Mouse (Mus musculus) G1E (cell line): ENCODE measurements around the gene Tmem45b. TPM values are rescaled to one million over a fixed set of nuclear protein-coding genes. Genes with fewer than 3 reads are reported as not detected.

ENCODE experiments used
- ATAC-seq: 2 replicates; pipeline ENCODE4 v1.8.0; 2016; ENCODE audit warnings: mild to moderate bottlenecking; ENCODE audit not compliant: insufficient number of reproducible peaks, poor library complexity, low FRiP score, severe bottlenecking; ENCODE audit errors: extremely low read depth
- DNase-seq: peaks from one replicate; pipeline ENCODE4 v3.0.0; 2012; ENCODE audit warnings: low spot score
- H3K27me3 ChIP-seq: 2 replicates; pipeline ENCODE4 v1.6.1; 2012; ENCODE audit warnings: mild to moderate bottlenecking, low read length, inconsistent platforms; ENCODE audit not compliant: insufficient read depth
- H3K36me3 ChIP-seq: replicated peaks from 2 replicates; pipeline ENCODE3; 2012; ENCODE audit warnings: mild to moderate bottlenecking, inconsistent platforms
- H3K4me1 ChIP-seq: 2 replicates; pipeline ENCODE4 v1.6.1; 2012; ENCODE audit warnings: low read depth, low read length, inconsistent platforms, mixed read lengths; ENCODE audit not compliant: insufficient read depth
- H3K4me3 ChIP-seq: 2 replicates; pipeline ENCODE4 v1.5.1; 2012; ENCODE audit warnings: low read depth, mild to moderate bottlenecking, inconsistent platforms, low read length, moderate library complexity, mixed read lengths
- H3K9me3 ChIP-seq: replicated peaks from 2 replicates; pipeline ENCODE4 v1.6.1; 2012; ENCODE audit warnings: inconsistent platforms
- CTCF ChIP-seq: IDR thresholded peaks from 2 replicates; pipeline ENCODE4 v1.5.1; 2012; ENCODE audit warnings: low read depth, low read length, inconsistent platforms, mixed read lengths
- GATA1 ChIP-seq: IDR thresholded peaks from 2 replicates; pipeline ENCODE4 v1.6.1; 2012; ENCODE audit warnings: borderline replicate concordance, low read length, inconsistent platforms, mixed read lengths
- GATA2 ChIP-seq: IDR thresholded peaks from 2 replicates; pipeline ENCODE4 v1.6.1; 2012; ENCODE audit warnings: low read depth, low read length, inconsistent platforms, borderline replicate concordance
- POLR2AphosphoS5 ChIP-seq: IDR thresholded peaks from 2 replicates; pipeline ENCODE4 v1.6.1; 2012; ENCODE audit warnings: low read depth, low read length, inconsistent platforms; ENCODE audit not compliant: insufficient replicate concordance
- TAL1 ChIP-seq: conservative IDR thresholded peaks from 2 replicates; pipeline ENCODE4 v1.6.1; 2012; ENCODE audit warnings: low read depth, low read length, inconsistent platforms, mixed read lengths
- polyA plus RNA-seq: library from polyadenylated mRNA; stranded (reverse); fragments of >175 nt; gene quantifications from 2 replicates; pipeline ENCODE4 v1.2.3, GENCODE M21; 2012
- total RNA-seq, 2 experiments: library from RNA; stranded (forward) in 1 of 2; stranded (reverse) in 1 of 2; fragments of 200-1000 nt in 1 of 2; fragments of >200 nt in 1 of 2; fragmentation: Nextera tagmentation in 1 of 2; gene quantifications; 2 replicates each; pipeline ENCODE4 v1.2.3; 2014 to 2017

Tmem45b gene
- total and polyA plus RNA-seq, 3 experiments, result 0.33 TPM; not detected in 2

DNA sequence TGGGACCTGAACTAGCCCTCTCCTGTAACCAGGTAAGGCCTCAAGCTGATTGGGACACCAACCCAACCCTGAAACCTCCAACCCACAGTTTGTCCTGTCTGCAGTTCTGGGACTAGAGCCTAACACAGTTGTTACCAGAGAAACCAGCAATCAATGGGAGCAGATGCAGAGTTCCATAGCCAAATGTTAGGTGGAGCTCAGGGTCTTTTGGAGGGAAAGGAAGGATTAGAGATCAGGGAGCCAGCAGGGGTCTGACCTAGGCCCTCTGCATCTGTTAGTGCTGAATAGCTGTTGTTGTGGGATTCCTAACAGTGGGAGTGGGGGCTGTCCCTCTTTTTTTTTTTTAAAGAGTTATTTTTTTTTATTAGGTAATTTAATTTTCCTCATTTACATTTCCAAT, 87.6 kb downstream of the Tmem45b start:
- TF ChIP-seq POLR2AphosphoS5 (no peak), CTCF (no peak), GATA2 (no peak), GATA1 (no peak), TAL1 (no peak)
- no peaks in the 10 kb centered on the region for H3K4me1 ChIP-seq
- ATAC-seq (no peak), DNase-seq (no peak)
- H3K27me3 ChIP-seq, result no peaks in the 10 kb centered on the region
- H3K36me3 ChIP-seq, result peaks cover 18% of the 10 kb centered on the region
- H3K9me3 ChIP-seq, result no peaks in the 10 kb centered on the region
- no peak overlapping the region for H3K4me3 ChIP-seq

Other genes starting within 250 kb of the Tmem45b start
- 12.0 and 19.9 TPM in 2 replicates for gene Prdm10, start 183.9 kb downstream of the Tmem45b start, total RNA-seq (2014; fragmentation: Nextera tagmentation)
- gene Prdm10, start 183.9 kb downstream of the Tmem45b start, total RNA-seq (2017), result 9.5 and 9.9 TPM in 2 replicates
- 3.6 and 5.3 TPM in 2 replicates for gene Prdm10, start 183.9 kb downstream of the Tmem45b start, polyA plus RNA-seq
- 36.7 and 39.9 TPM in 2 replicates for gene Nfrkb, start 78.3 kb downstream of the Tmem45b start, total RNA-seq (2014; fragmentation: Nextera tagmentation)
- 23.8 and 24.4 TPM in 2 replicates for gene Nfrkb, start 78.3 kb downstream of the Tmem45b start, total RNA-seq (2017)
- gene Nfrkb, start 78.3 kb downstream of the Tmem45b start, polyA plus RNA-seq, result 11.0 and 21.2 TPM in 2 replicates